Mouse (Mus musculus): ENCODE results near the gene 9330159F19Rik.

DNA sequence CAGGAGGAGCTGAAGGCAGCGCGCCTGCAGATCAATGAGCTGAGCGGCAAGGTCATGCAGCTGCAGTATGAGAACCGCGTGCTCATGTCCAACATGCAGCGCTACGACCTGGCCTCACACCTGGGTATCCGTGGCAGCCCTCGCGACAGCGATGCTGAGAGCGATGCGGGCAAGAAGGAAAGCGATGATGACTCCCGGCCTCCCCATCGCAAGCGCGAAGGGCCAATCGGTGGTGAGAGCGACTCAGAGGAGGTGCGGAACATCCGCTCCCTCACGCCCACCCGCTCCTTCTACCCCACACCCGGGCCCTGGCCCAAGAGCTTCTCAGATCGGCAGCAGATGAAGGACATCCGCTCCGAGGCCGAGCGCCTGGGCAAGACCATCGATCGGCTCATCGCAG is 14.6 kb upstream of the 9330159F19Rik start:
- no peak for TF ChIP-seq CTCF (IDR thresholded peaks at IDR 0.05; ENCODE audit: insufficient read depth, low read length)
- no peak for TF ChIP-seq POLR2A (IDR thresholded peaks at IDR 0.05; ENCODE audit: borderline replicate concordance, extremely low read depth, low read depth, low read length)
